Mouse (Mus musculus) MEL (cell line): ENCODE measurements around the gene Fzd4.

Source experiments
- CTCF ChIP-seq, 3 experiments: IDR thresholded peaks in 2 of 3; conservative IDR thresholded peaks in 1 of 3; 2 replicates each; pipeline ENCODE4 v1.5.1; 2011 to 2012; ENCODE audit warnings: low read length in 3 of 3, low read depth in 2 of 3, mild to moderate bottlenecking in 2 of 3, improper control_type of control experiment in 1 of 3, inconsistent platforms in 1 of 3, mixed read lengths in 1 of 3, moderate library complexity in 1 of 3; ENCODE audit not compliant: control insufficient read depth in 1 of 3, insufficient read depth in 1 of 3, poor library complexity in 1 of 3, severe bottlenecking in 1 of 3
- POLR2A ChIP-seq, 2 experiments: IDR thresholded peaks; 2 replicates each; pipeline ENCODE4 v1.6.1; 2011 to 2012; ENCODE audit warnings: low read length in 2 of 2, mild to moderate bottlenecking in 2 of 2, control low read depth in 1 of 2, improper control_type of control experiment in 1 of 2, low read depth in 1 of 2, moderate library complexity in 1 of 2; ENCODE audit not compliant: control insufficient read depth in 1 of 2, insufficient read depth in 1 of 2, poor library complexity in 1 of 2
- SMC3 ChIP-seq: IDR thresholded peaks from 2 replicates; pipeline ENCODE4 v1.6.1; 2011; ENCODE audit warnings: low read depth, low read length, improper control_type of control experiment
- TBP ChIP-seq: IDR thresholded peaks from 2 replicates; pipeline ENCODE4 v1.8.0; 2011; ENCODE audit warnings: low read depth, low read length, improper control_type of control experiment

GRCm38 (mm10) chr7:89436404-89436803, 32.2 kb downstream of the Fzd4 start:
- TF ChIP-seq CTCF (IDR thresholded peaks at IDR 0.05 in 2 of 3, conservative IDR thresholded peaks at IDR 0.05 in 1 of 3; ENCODE audit: control insufficient read depth in 1 of 3, insufficient read depth in 1 of 3, low read depth in 2 of 3, low read length in 3 of 3, poor library complexity in 1 of 3, severe bottlenecking in 1 of 3) (no peak), POLR2A (IDR thresholded peaks at IDR 0.05; ENCODE audit: control insufficient read depth in 1 of 2, insufficient read depth in 1 of 2, low read depth in 1 of 2, low read length in 2 of 2, poor library complexity in 1 of 2) (no peak), TBP (no peak), SMC3 (no peak)
